Mouse (Mus musculus): ENCODE data around the gene Klf12.

The Klf12 gene

GRCm38 (mm10) chr14:100189490-100190197 lies 94.8 kb downstream of the Klf12 start:
- ChIA-PET CTCF (no interaction called here), POLR2A (no interaction called here)

- CTCF ChIA-PET, result no interaction called here
- POLR2A ChIA-PET, result interaction anchor here in 1 of 4 experiments (0.8 kb wide), 1 partner anchor 97 kb away, joined by 3 read pairs; the partner anchor contains the start of gene Klf12
Measured at GRCm38 (mm10) chr14:100187372-100187771, 97.1 kb downstream of the Klf12 start.

- CTCF ChIA-PET, result interaction anchor here in 1 of 4 experiments (0.7 kb wide), 1 partner anchor 43 kb away, joined by 4 read pairs; no protein-coding TSS in a partner anchor
Measured at GRCm38 (mm10) chr14:100177796-100178195, 106.7 kb downstream of the Klf12 start.

GRCm38 (mm10) chr14:100165075-100165474 lies 119.4 kb downstream of the Klf12 start:
- CTCF ChIA-PET, result interaction anchor here in 2 of 4 experiments (0.6 to 0.7 kb wide), 2 partner anchors 145 to 637 kb away, joined by 4 to 24 read pairs; no protein-coding TSS in a partner anchor
- POLR2A ChIA-PET, result interaction anchor here in 1 of 4 experiments (0.7 kb wide), 1 partner anchor 442 kb away, joined by 6 read pairs; no protein-coding TSS in a partner anchor

More at GRCm38 (mm10) chr14:100177796-100178195, 106.7 kb downstream of the Klf12 start:
- POLR2A ChIA-PET, result interaction anchor here in 1 of 4 experiments (1.0 kb wide), 1 partner anchor 12 kb away, joined by 3 read pairs; no protein-coding TSS in a partner anchor

- ChIA-PET CTCF (no interaction called here), POLR2A (no interaction called here)
Measured at GRCm38 (mm10) chr14:100156639-100157038, 127.8 kb downstream of the Klf12 start.

- CTCF ChIA-PET, result no interaction called here
- POLR2A ChIA-PET, result interaction anchor here in 1 of 4 experiments (0.7 kb wide), 1 partner anchor 12 kb away, joined by 3 read pairs; no protein-coding TSS in a partner anchor
Measured at GRCm38 (mm10) chr14:100147666-100148065, 136.8 kb downstream of the Klf12 start.

GRCm38 (mm10) chr14:100140370-100140769 lies 144.1 kb downstream of the Klf12 start:
- POLR2A ChIA-PET, result no interaction called here
- CTCF ChIA-PET, result no interaction called here

- POLR2A ChIA-PET, result no interaction called here
- CTCF ChIA-PET, result interaction anchor here in 1 of 4 experiments (0.6 kb wide), 1 partner anchor 43 kb away, joined by 4 read pairs; no protein-coding TSS in a partner anchor
Measured at GRCm38 (mm10) chr14:100134304-100134703, 150.2 kb downstream of the Klf12 start.

GRCm38 (mm10) chr14:100132479-100132878 lies 152.0 kb downstream of the Klf12 start:
- CTCF ChIA-PET, result interaction anchor here in 1 of 4 experiments (0.7 kb wide), 1 partner anchor 47 kb away, joined by 3 read pairs; no protein-coding TSS in a partner anchor

GRCm38 (mm10) chr14:100126126-100126525 lies 158.4 kb downstream of the Klf12 start:
- POLR2A ChIA-PET, result no interaction called here
- CTCF ChIA-PET, result no interaction called here

More at GRCm38 (mm10) chr14:100132479-100132878, 152.0 kb downstream of the Klf12 start:
- POLR2A ChIA-PET, result no interaction called here

- CTCF ChIA-PET, result no interaction called here
- POLR2A ChIA-PET, result no interaction called here
Measured at GRCm38 (mm10) chr14:100121075-100121474, 163.4 kb downstream of the Klf12 start.

- POLR2A ChIA-PET, result no interaction called here
- CTCF ChIA-PET, result no interaction called here
Measured at GRCm38 (mm10) chr14:100119866-100120265, 164.6 kb downstream of the Klf12 start.

- POLR2A ChIA-PET, result interaction anchor here in 1 of 4 experiments (0.5 kb wide), 1 partner anchor 10 kb away, joined by 4 read pairs; no protein-coding TSS in a partner anchor
- CTCF ChIA-PET, result no interaction called here
Measured at GRCm38 (mm10) chr14:100113419-100113818, 171.1 kb downstream of the Klf12 start.

- POLR2A ChIA-PET, result interaction anchor here in 2 of 4 experiments (1.0 to 1.1 kb wide), 2 partner anchors 9 to 173 kb away, joined by 3 read pairs; partner anchors contain the start of gene Klf12 (in 1 of the 2)
- CTCF ChIA-PET, result interaction anchor here in 1 of 4 experiments (0.6 kb wide), 1 partner anchor 9 kb away, joined by 3 read pairs; no protein-coding TSS in a partner anchor
Measured at GRCm38 (mm10) chr14:100111735-100112134, 172.7 kb downstream of the Klf12 start.

GRCm38 (mm10) chr14:100109563-100109962 lies 174.9 kb downstream of the Klf12 start:
- POLR2A ChIA-PET, result interaction anchor here in 1 of 4 experiments (1.0 kb wide), 1 partner anchor 176 kb away, joined by 3 read pairs; no protein-coding TSS in a partner anchor
- CTCF ChIA-PET, result interaction anchor here in 2 of 4 experiments (0.6 kb wide), 2 partner anchors 200 to 394 kb away, joined by 3 to 4 read pairs; no protein-coding TSS in a partner anchor

- POLR2A ChIA-PET, result interaction anchor here in 1 of 4 experiments (0.8 kb wide), 1 partner anchor 178 kb away, joined by 3 read pairs; no protein-coding TSS in a partner anchor
Measured at GRCm38 (mm10) chr14:100105570-100105969, 178.9 kb downstream of the Klf12 start.

GRCm38 (mm10) chr14:100104818-100105217 lies 179.7 kb downstream of the Klf12 start:
- ChIA-PET CTCF (no interaction called here), POLR2A (interaction anchor here in 1 of 4 experiments (1.2 kb wide), 1 partner anchor 9 kb away, joined by 3 read pairs; no protein-coding TSS in a partner anchor)

More at GRCm38 (mm10) chr14:100105570-100105969, 178.9 kb downstream of the Klf12 start:
- CTCF ChIA-PET, result interaction anchor here in 1 of 4 experiments (0.6 kb wide), 1 partner anchor 11 kb away, joined by 4 read pairs; no protein-coding TSS in a partner anchor

GRCm38 (mm10) chr14:100103818-100104217 lies 180.7 kb downstream of the Klf12 start:
- CTCF ChIA-PET, result interaction anchor here in 1 of 4 experiments (0.7 kb wide), 1 partner anchor 641 kb away, joined by 3 read pairs; no protein-coding TSS in a partner anchor
- POLR2A ChIA-PET, result interaction anchor here in 2 of 4 experiments (0.7 to 1.2 kb wide), 4 partner anchors 8 to 18 kb away, joined by 3 to 4 read pairs (median 3); no protein-coding TSS in a partner anchor

Data from embryonic stem cell, embryonic (primary cell).